Mouse (Mus musculus) midbrain, embryonic 14.5 days (tissue): ENCODE data around the gene Prim1. TPM values are rescaled to one million over a fixed set of nuclear protein-coding genes. Genes with fewer than 3 reads are reported as not detected.
A peak's percentile ranks its signal among the peaks of the same experiment; 100 is the strongest.

Source experiments
- ATAC-seq: fragments of 200-750 bp; cut with Nextera tagmentation; 2 replicates; pipeline ENCODE4 v1.8.0; 2017; ENCODE audit warnings: moderate number of reproducible peaks, moderate library complexity; ENCODE audit not compliant: low FRiP score, low TSS enrichment
- DNase-seq: peaks from one replicate; pipeline ENCODE4 v3.0.0-alpha.2; 2015
- H3K27ac ChIP-seq: fragments of 300-500 bp; sonication (generic); replicated peaks from 2 replicates; pipeline ENCODE4 v1.5.1; 2014; ENCODE audit warnings: mild to moderate bottlenecking, low read depth, low read length, moderate library complexity
- H3K27me3 ChIP-seq: fragments of 300-500 bp; sonication (generic); 2 replicates; pipeline ENCODE4 v1.6.1; 2014; ENCODE audit warnings: low read length, control low read depth, mixed read lengths; ENCODE audit not compliant: control insufficient read depth, insufficient read depth
- H3K36me3 ChIP-seq: fragments of 300-500 bp; sonication (generic); 2 replicates; pipeline ENCODE4 v1.6.1; 2014; ENCODE audit warnings: low read length, control low read depth; ENCODE audit not compliant: control insufficient read depth, insufficient read depth
- H3K4me1 ChIP-seq: fragments of 300-500 bp; sonication (generic); 2 replicates; pipeline ENCODE4 v1.6.1; 2014; ENCODE audit warnings: mild to moderate bottlenecking, antibody characterized with exemption, low read length, control low read depth; ENCODE audit not compliant: control insufficient read depth, insufficient read depth
- H3K4me2 ChIP-seq: fragments of 300-500 bp; sonication (generic); 2 replicates; pipeline ENCODE4 v1.6.1; 2014; ENCODE audit warnings: mild to moderate bottlenecking, low read length, moderate library complexity
- H3K4me3 ChIP-seq: fragments of 300-500 bp; sonication (generic); replicated peaks from 2 replicates; pipeline ENCODE4 v1.5.1; 2014; ENCODE audit warnings: low read depth, low read length
- H3K9ac ChIP-seq: fragments of 300-500 bp; sonication (generic); replicated peaks from 2 replicates; pipeline ENCODE4 v1.6.1; 2014; ENCODE audit warnings: mild to moderate bottlenecking, low read length, moderate library complexity
- H3K9me3 ChIP-seq: fragments of 300-500 bp; sonication (generic); 2 replicates; pipeline ENCODE4 v1.6.1; 2016; ENCODE audit warnings: low read length, control low read depth, mixed read lengths; ENCODE audit not compliant: control insufficient read depth
- WGBS: fragments of 180-500 bp; shearing (Covaris S2); extraction: QIAGEN DNeasy Blood & Tissue Kit; methylation state at CpG from one replicate; pipeline ENCODE4 v1.1.7; 2014; 5-methylcytosine and 5-hydroxymethylcytosine counted together
- polyA plus RNA-seq: library from polyadenylated mRNA; unstranded; fragments of >200 nt; fragmentation: Nextera tagmentation; extraction: Ambion mirVana; gene quantifications from 2 replicates; pipeline ENCODE4 v1.2.1, GENCODE M21; 2014

The Prim1 gene
- polyA plus RNA-seq, 1 experiment from 2014 or later, result 42.7 TPM

DNA sequence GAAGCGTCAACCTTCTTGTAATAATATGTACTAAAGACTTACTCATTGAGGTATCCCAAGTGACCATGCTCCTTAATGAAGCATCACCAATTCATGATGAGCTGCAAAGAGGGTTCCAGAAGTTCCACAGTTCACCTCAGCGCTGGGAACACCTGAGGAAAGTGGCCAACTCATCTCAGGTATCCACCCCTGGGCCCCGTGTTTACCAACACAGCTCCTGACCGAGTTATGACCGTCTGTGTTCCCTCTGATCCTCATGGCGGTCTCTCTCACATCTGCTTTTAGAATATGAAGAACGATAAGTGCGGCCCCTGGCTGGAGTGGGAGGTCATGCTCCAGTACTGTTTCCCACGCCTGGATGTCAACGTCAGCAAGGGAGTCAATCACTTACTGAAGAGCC lies 8.5 kb downstream of the Prim1 start:
- Histone ChIP-seq H3K9ac (no peak overlapping the region), H3K4me1 (no peaks in the 10 kb centered on the region), H3K36me3 (peaks cover 47% of the 10 kb centered on the region), H3K27ac (no peak overlapping the region), H3K4me3 (no peak overlapping the region), H3K9me3 (no peaks in the 10 kb centered on the region), H3K27me3 (no peaks in the 10 kb centered on the region), H3K4me2 (no peak overlapping the region)
- 97% methylated on average over 10 of the region's 10 CpGs for WGBS
- ATAC-seq, result no peak
- no peak for DNase-seq

DNA sequence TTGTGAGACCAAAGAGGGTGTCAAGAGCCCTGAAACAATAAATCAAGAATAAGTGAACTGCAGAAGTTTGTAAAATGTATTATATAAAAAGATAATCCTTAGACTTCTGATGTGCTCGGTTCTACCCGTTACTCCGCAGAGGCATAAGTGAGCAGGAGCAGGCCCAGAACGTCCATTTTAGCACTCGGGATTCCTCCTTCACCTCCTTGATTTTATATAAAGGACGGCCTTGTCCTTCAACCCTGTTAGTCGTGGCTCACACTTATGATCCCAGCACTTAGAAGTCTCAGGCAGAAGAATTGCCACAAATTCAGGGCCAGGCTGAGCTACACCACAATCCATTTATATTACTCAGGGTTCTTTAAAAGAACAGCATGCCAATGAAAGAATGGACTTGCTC lies 15.0 kb downstream of the Prim1 start:
- no peak for DNase-seq
- no peak for ATAC-seq
- no peaks in the 10 kb centered on the region for H3K27me3 ChIP-seq
- 94% methylated on average over 7 of the region's 7 CpGs for WGBS
- H3K4me2 ChIP-seq, result no peak overlapping the region
- H3K9ac ChIP-seq, result no peak overlapping the region
- no peaks in the 10 kb centered on the region for H3K9me3 ChIP-seq
- peaks cover 28% of the 10 kb centered on the region for H3K36me3 ChIP-seq
- peaks cover 5% of the 10 kb centered on the region; the same call in 1 of the 2 replicates for H3K4me1 ChIP-seq
- no peak overlapping the region for H3K4me3 ChIP-seq
- H3K27ac ChIP-seq, result no peak overlapping the region

DNA sequence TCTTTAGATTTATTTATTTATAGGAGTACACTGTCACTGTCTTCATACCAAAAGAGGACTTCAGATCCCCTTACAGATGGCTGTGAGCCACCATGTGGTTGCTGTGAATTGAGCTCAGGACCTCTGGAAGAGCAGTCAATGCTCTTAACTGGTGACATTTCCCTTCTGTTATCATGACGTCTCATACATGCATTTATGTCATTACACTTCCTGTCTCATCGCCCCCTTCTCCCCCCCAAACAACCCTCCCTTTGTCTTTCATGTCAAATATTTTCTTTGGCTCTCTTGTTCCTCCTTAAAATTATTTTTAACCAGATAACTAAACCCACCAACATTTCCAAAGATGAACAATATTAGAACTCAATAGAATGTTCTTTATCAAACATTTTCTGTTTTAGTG lies 15.9 kb downstream of the Prim1 start:
- DNase-seq (no peak), ATAC-seq (no peak)
- H3K4me1 ChIP-seq, result peaks cover 7% of the 10 kb centered on the region; the same call in 1 of the 2 replicates
- H3K4me3 ChIP-seq, result no peak overlapping the region
- H3K9me3 ChIP-seq, result no peaks in the 10 kb centered on the region
- H3K36me3 ChIP-seq, result peaks cover 24% of the 10 kb centered on the region
- no peak overlapping the region for H3K9ac ChIP-seq
- 83% methylated on average over 2 of the region's 2 CpGs for WGBS
- no peak overlapping the region for H3K27ac ChIP-seq
- H3K4me2 ChIP-seq, result no peak overlapping the region
- H3K27me3 ChIP-seq, result no peaks in the 10 kb centered on the region

DNA sequence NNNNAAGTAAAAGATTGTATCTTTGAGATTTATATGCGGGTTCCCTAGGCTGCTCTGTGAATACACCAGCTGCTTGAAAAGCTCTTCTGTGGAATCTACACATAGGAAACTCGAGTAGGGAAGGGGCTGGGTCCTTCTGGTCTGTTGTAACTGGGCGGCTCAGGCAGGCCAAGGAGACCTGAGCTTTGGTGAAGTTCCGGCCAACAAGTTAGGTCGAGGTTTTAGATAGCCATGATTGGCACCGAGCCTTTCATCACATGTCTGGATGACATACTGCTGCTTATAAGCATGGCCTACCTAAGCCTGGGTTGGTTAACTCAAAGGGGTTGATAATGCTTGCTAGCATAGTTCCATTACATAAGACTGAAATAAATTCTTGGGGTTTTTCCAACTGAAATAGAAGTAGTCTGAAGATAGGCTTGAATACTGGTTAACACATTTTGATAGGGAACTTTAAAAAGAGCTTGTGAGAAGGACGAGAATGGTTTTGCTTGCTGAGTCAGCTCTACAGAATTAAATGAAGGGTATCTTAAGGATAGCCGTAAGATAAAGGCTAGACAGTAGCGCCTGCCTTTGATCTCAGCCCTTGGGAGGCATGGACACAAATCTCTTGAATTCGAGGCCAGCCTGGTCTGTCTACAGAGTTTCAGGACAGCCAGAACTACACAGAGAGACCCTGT lies 21.9 kb downstream of the Prim1 start:
- 0 out of 2 replicates have a peak overlapping the region, but pooled peaks have one; percentile 94 for H3K27ac ChIP-seq
- H3K4me2 ChIP-seq, result peak overlapping the region; percentile 96
- no peaks in the 10 kb centered on the region for H3K27me3 ChIP-seq
- H3K4me1 ChIP-seq, result peaks cover 17% of the 10 kb centered on the region
- ATAC-seq (no peak), DNase-seq (peak; percentile 32)
- peak overlapping the region; percentile 97 for H3K9ac ChIP-seq
- no peaks in the 10 kb centered on the region for H3K9me3 ChIP-seq
- 4% methylated on average over 10 of the region's 10 CpGs for WGBS
- H3K4me3 ChIP-seq, result peak overlapping the region; percentile 99
- peaks cover 32% of the 10 kb centered on the region for H3K36me3 ChIP-seq

DNA sequence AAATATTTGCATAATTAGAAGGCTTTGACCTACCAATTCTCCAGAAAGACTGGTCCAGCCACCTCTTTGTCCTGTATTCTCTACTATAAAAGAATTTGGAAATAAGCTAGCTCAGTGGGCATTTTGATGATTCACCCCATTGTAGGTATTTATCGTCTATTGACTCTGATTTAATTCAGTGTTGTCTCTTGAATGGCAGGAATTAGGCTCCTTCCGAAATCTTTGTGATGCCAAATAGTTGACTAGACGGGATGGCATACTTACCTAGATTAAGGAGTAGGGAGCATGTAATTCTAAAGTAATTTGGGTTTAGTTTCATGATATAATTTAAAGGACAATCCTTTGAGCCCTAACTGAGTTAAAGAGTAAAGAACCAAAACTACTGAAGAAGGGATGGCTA lies 23.0 kb downstream of the Prim1 start:
- Histone ChIP-seq H3K4me1 (peaks cover 17% of the 10 kb centered on the region), H3K4me3 (no peak overlapping the region), H3K27me3 (no peaks in the 10 kb centered on the region), H3K9ac (no peak overlapping the region), H3K4me2 (peak overlapping the region; percentile 96), H3K9me3 (no peaks in the 10 kb centered on the region), H3K36me3 (peaks cover 39% of the 10 kb centered on the region), H3K27ac (no peak overlapping the region)
- DNase-seq, result no peak
- 48% methylated on average over 3 of the region's 3 CpGs for WGBS
- ATAC-seq, result no peak

DNA sequence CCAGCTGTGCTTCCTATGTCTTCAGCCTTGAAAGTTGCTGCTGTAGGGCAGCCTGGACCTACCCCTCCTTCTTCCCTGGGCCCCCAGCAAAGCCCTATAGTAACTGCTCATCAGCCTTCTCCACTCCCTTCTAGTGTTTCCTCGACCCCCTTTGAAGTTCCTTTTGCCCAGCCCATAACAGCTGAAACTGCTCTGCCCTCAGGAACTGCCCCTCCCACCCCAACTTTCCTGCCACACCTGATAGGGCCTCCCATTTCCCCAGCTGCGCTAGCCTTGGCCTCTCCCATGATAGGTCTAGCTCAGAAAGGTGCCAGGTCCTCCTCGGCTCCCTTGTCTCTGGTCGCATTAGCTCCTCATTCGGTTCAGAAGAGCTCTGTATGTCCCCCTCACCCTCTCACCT lies 24.2 kb downstream of the Prim1 start:
- H3K27me3 ChIP-seq, result no peaks in the 10 kb centered on the region
- DNase-seq, result no peak
- H3K4me1 ChIP-seq, result peaks cover 17% of the 10 kb centered on the region
- WGBS, result 77% methylated on average over 5 of the region's 5 CpGs
- H3K4me2 ChIP-seq, result no peak overlapping the region
- no peak overlapping the region for H3K9ac ChIP-seq
- no peak overlapping the region for H3K27ac ChIP-seq
- H3K9me3 ChIP-seq, result no peaks in the 10 kb centered on the region
- H3K36me3 ChIP-seq, result peaks cover 52% of the 10 kb centered on the region
- ATAC-seq, result no peak
- no peak overlapping the region for H3K4me3 ChIP-seq

DNA sequence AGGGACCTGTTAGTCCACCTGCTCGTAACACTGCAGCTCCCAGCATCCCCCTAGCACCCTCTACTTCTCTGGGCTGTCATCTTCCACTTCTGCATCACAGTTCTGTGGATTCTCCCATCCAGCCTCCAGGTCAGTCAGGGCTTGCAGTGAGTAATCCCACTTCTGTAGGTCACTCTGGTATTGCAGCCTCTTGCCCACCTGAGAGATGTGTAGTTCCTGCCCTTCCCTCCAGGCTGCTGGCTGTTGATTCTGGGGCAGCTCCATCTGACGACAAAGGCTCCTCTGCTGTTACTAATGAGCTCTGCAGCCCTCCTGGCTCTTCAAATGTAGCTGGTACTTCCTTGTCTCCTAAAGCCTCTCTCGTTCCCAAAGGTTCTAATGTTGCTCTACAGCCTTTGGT lies 24.9 kb downstream of the Prim1 start:
- DNase-seq (no peak), ATAC-seq (no peak)
- 72% methylated on average over 3 of the region's 3 CpGs for WGBS
- Histone ChIP-seq H3K9me3 (no peaks in the 10 kb centered on the region), H3K27me3 (no peaks in the 10 kb centered on the region), H3K4me2 (no peak overlapping the region), H3K4me1 (peaks cover 13% of the 10 kb centered on the region), H3K4me3 (no peak overlapping the region), H3K27ac (no peak overlapping the region), H3K36me3 (peaks cover 59% of the 10 kb centered on the region), H3K9ac (no peak overlapping the region)

DNA sequence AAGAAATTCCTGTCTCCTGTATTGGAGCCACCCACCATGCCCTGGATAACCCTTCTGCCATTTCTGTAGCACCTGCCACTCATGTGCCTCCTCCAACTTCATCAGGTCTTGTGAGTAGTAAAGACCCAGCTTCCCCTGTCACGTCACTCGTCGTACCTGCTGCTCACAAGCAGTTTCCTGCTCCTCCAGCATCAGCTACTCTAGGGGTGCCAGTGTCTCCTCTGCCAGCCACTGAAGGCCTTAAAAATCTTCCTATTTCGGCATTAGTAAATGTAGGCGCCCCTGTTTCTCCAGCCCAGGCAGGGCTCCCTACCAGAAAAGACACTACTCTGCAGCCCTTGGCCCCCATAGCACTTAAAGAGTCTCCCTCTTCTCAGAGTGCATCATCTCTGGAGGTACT lies 25.3 kb downstream of the Prim1 start:
- no peak overlapping the region for H3K9ac ChIP-seq
- DNase-seq (no peak), ATAC-seq (no peak)
- H3K9me3 ChIP-seq, result no peaks in the 10 kb centered on the region
- peaks cover 62% of the 10 kb centered on the region for H3K36me3 ChIP-seq
- no peak overlapping the region for H3K27ac ChIP-seq
- no peak overlapping the region for H3K4me3 ChIP-seq
- H3K4me1 ChIP-seq, result peaks cover 11% of the 10 kb centered on the region
- no peak overlapping the region for H3K4me2 ChIP-seq
- 89% methylated on average over 5 of the region's 5 CpGs for WGBS
- no peaks in the 10 kb centered on the region for H3K27me3 ChIP-seq

DNA sequence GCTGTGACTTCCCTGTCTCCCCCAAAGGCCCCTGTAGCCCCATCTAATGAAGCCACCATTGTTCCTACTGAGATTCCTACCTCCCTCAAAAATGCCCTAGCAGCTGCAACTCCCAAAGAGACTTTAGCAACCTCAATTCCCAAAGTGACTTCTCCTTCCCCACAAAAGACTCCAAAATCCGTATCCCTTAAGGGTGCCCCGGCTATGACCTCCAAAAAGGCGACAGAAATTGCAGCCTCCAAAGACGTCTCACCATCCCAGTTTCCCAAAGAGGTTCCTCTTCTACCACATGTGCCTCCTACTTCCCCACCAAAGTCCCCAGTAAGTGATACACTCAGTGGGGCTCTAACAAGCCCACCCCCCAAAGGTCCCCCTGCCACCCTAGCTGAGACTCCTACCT lies 26.7 kb downstream of the Prim1 start:
- ATAC-seq, result no peak
- Histone ChIP-seq H3K9me3 (no peaks in the 10 kb centered on the region), H3K9ac (no peak overlapping the region), H3K4me2 (no peak overlapping the region), H3K36me3 (peaks cover 73% of the 10 kb centered on the region), H3K27me3 (no peaks in the 10 kb centered on the region), H3K4me1 (peaks cover 9% of the 10 kb centered on the region), H3K27ac (no peak overlapping the region), H3K4me3 (no peak overlapping the region)
- 86% methylated on average over 4 of the region's 4 CpGs for WGBS
- no peak for DNase-seq
